Mouse (Mus musculus) embryonic facial prominence, embryonic 13.5 days (tissue): ENCODE results near the gene Grin3b. TPM values are rescaled to one million over a fixed set of nuclear protein-coding genes. Genes with fewer than 3 reads are reported as not detected.

Experiments used
- ATAC-seq: fragments of 200-750 bp; cut with Nextera tagmentation; 2 replicates; pipeline ENCODE4 v1.8.0; 2017; ENCODE audit warnings: low read depth; ENCODE audit not compliant: insufficient number of reproducible peaks, insufficient read depth, low FRiP score, low TSS enrichment
- H3K27ac ChIP-seq: fragments of 300-500 bp; sonication (generic); 2 replicates; pipeline ENCODE4 v1.5.1; 2015; ENCODE audit warnings: moderate library complexity, mild to moderate bottlenecking, inconsistent platforms
- H3K27me3 ChIP-seq: fragments of 300-500 bp; sonication (generic); 2 replicates; pipeline ENCODE4 v1.6.1; 2015; ENCODE audit warnings: mild to moderate bottlenecking, inconsistent platforms
- H3K36me3 ChIP-seq: fragments of 300-500 bp; sonication (generic); 2 replicates; pipeline ENCODE4 v1.6.1; 2015; ENCODE audit warnings: mild to moderate bottlenecking, inconsistent platforms
- H3K4me1 ChIP-seq: fragments of 300-500 bp; sonication (generic); 2 replicates; pipeline ENCODE4 v1.6.1; 2015; ENCODE audit warnings: inconsistent platforms
- H3K4me2 ChIP-seq: fragments of 300-500 bp; sonication (generic); 2 replicates; pipeline ENCODE4 v1.6.1; 2015; ENCODE audit warnings: moderate library complexity, mild to moderate bottlenecking, inconsistent platforms
- H3K4me3 ChIP-seq: fragments of 300-500 bp; sonication (generic); 2 replicates; pipeline ENCODE4 v1.5.1; 2015; ENCODE audit warnings: mild to moderate bottlenecking, inconsistent platforms
- H3K9ac ChIP-seq: fragments of 300-500 bp; sonication (generic); 2 replicates; pipeline ENCODE4 v1.6.1; 2015; ENCODE audit warnings: mild to moderate bottlenecking, inconsistent platforms
- H3K9me3 ChIP-seq: fragments of 300-500 bp; sonication (generic); 2 replicates; pipeline ENCODE4 v1.6.1; 2016; ENCODE audit warnings: inconsistent platforms
- WGBS: fragments of 180-500 bp; shearing (Covaris S2); methylation state at CpG from one replicate; pipeline ENCODE4 v1.1.7; 2015; ENCODE audit warnings: mixed read lengths; 5-methylcytosine and 5-hydroxymethylcytosine counted together
- polyA plus RNA-seq: library from polyadenylated mRNA; unstranded; fragments of >200 nt; fragmentation: Nextera tagmentation; extraction: Ambion mirVana; gene quantifications from 2 replicates; pipeline ENCODE4 v1.2.1, GENCODE M21; 2015

Gene Grin3b
- polyA plus RNA-seq, 1 experiment from 2014 or later: 0.83 TPM

DNA sequence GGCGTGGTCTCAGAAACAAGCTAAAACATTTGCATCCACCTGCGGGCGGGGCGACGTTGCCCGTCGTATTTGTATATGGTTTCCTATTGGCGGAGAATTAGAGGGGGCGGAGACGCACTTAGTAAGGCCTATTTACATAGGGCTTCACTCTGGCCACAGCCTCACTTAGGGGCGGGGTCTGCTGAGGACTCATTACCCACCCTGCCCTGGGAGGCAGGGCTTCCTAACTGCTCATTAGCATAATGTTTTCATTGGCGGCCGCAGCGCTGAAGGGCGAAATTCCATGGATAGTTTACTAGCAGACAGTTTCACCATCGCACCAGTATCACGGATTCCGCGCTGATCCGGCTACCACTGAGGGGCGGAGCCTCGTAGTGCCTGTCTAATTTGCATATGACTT, 14.4 kb downstream of the Grin3b start:
- Histone ChIP-seq H3K9ac (peak overlapping the region; percentile 84), H3K27me3 (no peaks in the 10 kb centered on the region), H3K4me2 (peak overlapping the region; percentile 93), H3K36me3 (0 out of 2 replicates have a peak, but pooled peaks cover 8% of the 10 kb centered on the region), H3K4me3 (peak overlapping the region; percentile 66), H3K27ac (peak overlapping the region; percentile 98), H3K4me1 (peaks cover 54% of the 10 kb centered on the region), H3K9me3 (no peaks in the 10 kb centered on the region)
- WGBS: 0% methylated on average over 22 of the region's 22 CpGs
- ATAC-seq: peak; percentile 89

DNA sequence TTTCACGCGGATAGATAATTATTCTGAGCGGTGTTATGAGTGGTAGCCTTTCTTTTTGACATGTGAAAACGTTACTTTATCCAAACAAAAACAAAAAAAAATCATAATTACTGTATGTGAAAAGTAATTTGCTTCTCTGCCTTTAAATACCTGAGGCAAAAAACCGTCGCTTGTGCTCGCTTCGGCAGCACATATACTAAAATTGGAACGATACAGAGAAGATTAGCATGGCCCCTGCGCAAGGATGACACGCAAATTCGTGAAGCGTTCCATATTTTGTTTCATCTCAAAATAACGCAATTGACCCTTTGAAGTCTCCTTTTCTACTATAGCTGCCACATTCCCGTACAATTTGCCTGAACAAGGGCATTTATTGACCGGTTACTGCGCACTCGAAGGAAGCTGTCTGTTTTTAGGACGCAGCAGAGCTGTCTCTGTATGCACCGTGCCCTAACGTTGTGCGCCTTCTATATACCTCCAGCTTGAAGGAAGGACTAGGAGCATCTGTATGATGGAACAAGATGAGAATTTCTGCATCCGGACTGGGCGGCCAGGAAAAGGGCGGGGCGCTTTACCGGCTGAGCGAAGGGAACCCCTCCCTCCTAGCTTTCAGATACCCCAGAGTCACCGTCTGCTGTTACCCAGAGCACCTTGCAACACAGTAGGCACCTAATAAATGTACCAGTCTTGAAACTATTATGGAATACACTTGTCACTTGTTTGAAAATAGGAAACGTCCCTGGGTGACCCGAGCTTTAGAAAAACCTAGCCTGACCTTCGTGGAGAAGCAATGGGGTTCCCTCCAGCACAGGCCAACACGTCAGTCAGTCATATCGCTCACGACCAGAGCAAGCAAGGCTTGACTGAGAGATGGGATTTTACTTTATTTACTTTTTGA, 15.1 kb downstream of the Grin3b start:
- H3K36me3 ChIP-seq: 0 out of 2 replicates have a peak, but pooled peaks cover 8% of the 10 kb centered on the region
- no peaks in the 10 kb centered on the region for H3K27me3 ChIP-seq
- H3K27ac ChIP-seq: peak overlapping the region; percentile 98
- peaks cover 58% of the 10 kb centered on the region for H3K4me1 ChIP-seq
- peak overlapping the region; percentile 66 for H3K4me3 ChIP-seq
- 3% methylated on average over 35 of the region's 35 CpGs for WGBS
- H3K9me3 ChIP-seq: no peaks in the 10 kb centered on the region
- H3K9ac ChIP-seq: peak overlapping the region; percentile 84
- ATAC-seq: no peak
- H3K4me2 ChIP-seq: peak overlapping the region; percentile 93

DNA sequence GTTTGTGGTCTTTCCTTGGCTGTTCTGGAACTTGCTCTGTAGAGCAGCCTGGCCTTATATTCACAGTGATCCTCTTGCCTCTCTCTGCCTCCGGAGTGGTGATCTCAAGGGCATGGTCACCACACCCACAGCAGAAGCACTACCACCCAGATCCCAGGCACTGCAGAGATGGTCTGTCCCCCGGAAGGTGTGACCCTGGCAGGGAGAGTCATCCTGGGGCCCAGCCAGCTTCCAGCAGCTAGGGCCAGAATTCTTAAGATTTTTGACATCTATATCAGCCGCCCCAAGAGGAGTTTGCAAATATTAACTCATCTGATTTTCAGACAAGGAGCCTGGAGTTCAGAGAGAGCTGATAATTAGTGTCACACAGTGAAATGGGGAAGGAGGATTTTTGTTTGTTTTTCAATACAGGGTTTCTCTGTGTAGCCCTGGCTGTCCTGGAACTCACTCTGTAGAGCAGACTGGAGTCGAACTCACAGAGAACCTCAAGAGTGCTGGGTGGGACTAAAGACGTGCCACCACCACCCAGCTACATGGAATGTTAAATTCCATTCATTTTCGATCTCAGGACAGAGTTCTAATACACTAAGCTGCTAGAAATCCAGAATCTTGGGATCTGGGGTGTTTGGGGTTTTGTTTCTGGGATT, 15.8 kb downstream of the Grin3b start:
- peak overlapping the region; percentile 78 for H3K4me3 ChIP-seq
- H3K36me3 ChIP-seq: peaks cover 11% of the 10 kb centered on the region
- peaks cover 63% of the 10 kb centered on the region for H3K4me1 ChIP-seq
- H3K27ac ChIP-seq: peak overlapping the region; percentile 98
- no peaks in the 10 kb centered on the region for H3K27me3 ChIP-seq
- H3K9me3 ChIP-seq: peaks cover 3% of the 10 kb centered on the region; the same call in 1 of the 2 replicates
- no peak for ATAC-seq
- 28% methylated on average over 6 of the region's 6 CpGs for WGBS
- H3K4me2 ChIP-seq: peak overlapping the region; percentile 93
- peak overlapping the region; percentile 84 for H3K9ac ChIP-seq

DNA sequence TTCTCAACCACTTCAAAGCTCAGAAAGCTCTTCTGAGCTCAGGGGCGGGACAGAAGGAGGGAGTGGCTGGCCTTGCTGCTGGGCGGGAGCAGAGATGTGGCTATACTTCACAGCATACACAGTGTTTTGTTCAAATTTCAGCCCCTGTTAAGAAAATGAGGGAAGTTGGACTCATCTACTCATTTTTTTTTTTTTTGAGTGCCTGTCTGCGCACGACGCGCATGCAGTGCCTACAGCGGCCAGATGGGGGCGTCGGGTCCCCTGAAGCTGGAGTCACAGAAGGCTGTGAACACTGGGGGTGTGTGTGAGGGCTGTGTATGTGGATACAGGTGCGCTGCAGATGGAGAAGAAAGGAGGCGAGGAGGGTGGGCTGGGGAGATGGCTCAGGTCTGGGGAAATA, 16.4 kb downstream of the Grin3b start:
- Histone ChIP-seq H3K27me3 (no peaks in the 10 kb centered on the region), H3K9ac (peak overlapping the region; percentile 92), H3K27ac (peak overlapping the region; percentile 98), H3K4me3 (peak overlapping the region; percentile 78), H3K4me2 (peak overlapping the region; percentile 93), H3K4me1 (peaks cover 58% of the 10 kb centered on the region), H3K9me3 (peaks cover 7% of the 10 kb centered on the region; the same call in 1 of the 2 replicates), H3K36me3 (peaks cover 13% of the 10 kb centered on the region)
- ATAC-seq: no peak
- 2% methylated on average over 11 of the region's 11 CpGs for WGBS

DNA sequence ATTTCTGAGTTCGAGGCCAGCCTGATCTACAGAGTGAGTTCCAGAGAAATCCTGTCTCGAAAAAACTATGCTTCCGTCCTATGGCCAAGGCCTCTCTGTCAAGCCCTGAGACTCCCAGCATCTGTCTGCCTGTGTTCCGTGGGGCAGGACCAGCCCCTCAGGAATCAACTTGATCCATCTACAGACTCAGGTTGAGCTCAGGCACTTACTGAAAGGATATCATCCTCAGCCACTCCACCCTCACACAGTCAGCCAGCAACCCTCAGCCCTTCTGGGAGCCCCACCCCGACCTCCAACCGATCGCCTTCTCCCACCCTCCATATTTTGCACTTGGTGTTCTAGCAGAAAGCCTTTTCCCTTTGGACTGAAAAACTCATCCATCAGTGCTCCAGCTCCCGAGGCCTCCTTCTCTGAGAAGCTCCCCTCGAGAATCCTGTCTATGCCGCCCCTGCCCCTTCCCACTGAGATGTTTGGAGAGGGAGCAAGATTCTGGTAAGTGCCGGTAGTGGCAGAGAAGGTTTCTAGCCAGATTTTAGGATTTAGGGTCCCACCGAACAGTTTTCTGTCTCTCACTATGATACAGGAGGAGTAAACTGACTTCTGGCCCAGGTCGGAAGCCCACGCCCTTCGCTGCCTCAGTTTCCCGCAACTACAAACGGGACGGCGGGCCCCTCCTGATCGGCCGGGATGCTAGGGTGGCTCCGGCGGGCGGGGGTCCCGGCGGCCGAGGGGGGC, 17.4 kb downstream of the Grin3b start:
- Histone ChIP-seq H3K36me3 (peaks cover 23% of the 10 kb centered on the region), H3K9me3 (peaks cover 7% of the 10 kb centered on the region; the same call in 1 of the 2 replicates), H3K9ac (peak overlapping the region; percentile 92), H3K27ac (peak overlapping the region; percentile 98), H3K4me1 (peaks cover 50% of the 10 kb centered on the region), H3K4me2 (peak overlapping the region; percentile 93), H3K4me3 (peak overlapping the region; percentile 78), H3K27me3 (no peaks in the 10 kb centered on the region)
- no peak for ATAC-seq
- 6% methylated on average over 27 of the region's 27 CpGs for WGBS

DNA sequence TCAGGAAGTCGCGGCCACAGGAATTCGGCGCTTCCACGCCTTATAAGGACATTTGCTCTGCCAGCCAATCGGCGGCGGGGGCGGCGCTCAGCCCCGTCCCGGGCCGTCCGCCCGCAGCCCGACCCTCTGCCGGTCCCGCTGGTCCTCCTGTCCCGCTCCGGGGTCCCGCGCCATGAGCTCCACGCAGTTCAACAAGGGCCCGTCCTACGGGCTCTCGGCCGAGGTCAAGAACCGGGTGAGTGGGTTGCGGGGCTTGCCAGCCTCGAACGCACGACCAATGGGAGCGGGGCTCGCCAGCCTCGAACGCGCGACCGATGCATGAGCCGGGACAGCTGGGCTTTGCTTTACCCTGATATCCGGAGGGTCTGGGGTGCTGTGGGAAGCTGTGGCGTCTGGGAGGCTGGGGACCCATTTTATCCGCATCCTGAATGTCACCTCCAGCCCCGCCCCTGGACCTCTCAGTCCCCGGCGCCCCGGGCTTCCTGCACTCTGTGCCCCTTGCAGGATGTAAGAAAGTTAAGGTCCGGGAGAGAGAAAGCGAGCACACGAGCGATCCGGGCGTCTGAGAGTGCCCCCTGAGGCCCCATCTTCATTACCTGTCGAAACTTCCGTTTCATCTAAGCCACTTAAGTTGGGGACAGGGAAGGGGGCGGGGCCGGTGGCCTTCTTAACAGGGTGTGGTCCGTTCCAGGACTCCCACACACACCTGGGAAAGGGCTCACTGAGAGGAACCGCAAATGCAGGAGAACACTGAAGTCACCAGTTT, 18.2 kb downstream of the Grin3b start, which contains the start of gene Cnn2:
TSS of gene Cnn2 (plus strand) at position 79 of the 766 bp plus-strand sequence.
- peak within 1 kb of the TSS; percentile 92 for H3K9ac ChIP-seq
- peak within 1 kb of the TSS; percentile 93 for H3K4me2 ChIP-seq
- H3K36me3 ChIP-seq: peaks cover 31% of the 10 kb centered on the region
- peak within 1 kb of the TSS; percentile 78 for H3K4me3 ChIP-seq
- peaks cover 7% of the 10 kb centered on the region; the same call in 1 of the 2 replicates for H3K9me3 ChIP-seq
- WGBS: under 1% methylated on average over 57 of the region's 59 CpGs
- no peaks in the 10 kb centered on the region for H3K27me3 ChIP-seq
- peak; percentile 16; the same call in 1 of the 2 replicates for ATAC-seq
- peak within 1 kb of the TSS; percentile 98 for H3K27ac ChIP-seq
- peaks cover 43% of the 10 kb centered on the region for H3K4me1 ChIP-seq

DNA sequence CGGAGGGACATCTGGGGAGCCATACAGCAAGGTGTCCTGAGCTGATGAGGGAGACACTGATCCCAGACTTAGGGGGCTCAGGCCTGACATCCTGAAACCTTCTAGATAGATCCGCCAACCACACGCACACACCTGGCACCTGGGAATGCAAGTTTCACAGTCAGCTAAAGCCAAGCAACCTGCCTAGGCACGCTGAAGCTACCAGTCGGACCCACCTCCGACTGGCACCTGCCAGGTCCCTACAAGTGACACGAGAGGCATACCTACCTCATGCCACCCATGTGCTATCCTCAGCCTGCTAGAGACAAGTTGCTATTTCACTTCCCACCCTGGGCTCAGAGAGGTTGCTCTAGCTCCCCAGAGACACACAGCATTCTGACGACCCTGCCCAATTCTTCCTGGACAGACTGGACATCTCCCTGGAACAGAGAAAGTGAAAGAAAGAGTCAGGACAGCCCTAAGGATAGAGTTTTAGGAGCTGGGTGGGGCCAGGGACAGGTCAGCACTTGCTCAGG, 18.8 kb downstream of the Grin3b start:
- Histone ChIP-seq H3K9me3 (peaks cover 7% of the 10 kb centered on the region; the same call in 1 of the 2 replicates), H3K9ac (peak overlapping the region; percentile 92), H3K36me3 (peaks cover 37% of the 10 kb centered on the region), H3K4me1 (peaks cover 43% of the 10 kb centered on the region), H3K4me2 (peak overlapping the region; percentile 93), H3K27ac (peak overlapping the region; percentile 98), H3K4me3 (peak overlapping the region; percentile 78), H3K27me3 (no peaks in the 10 kb centered on the region)
- 22% methylated on average over 8 of the region's 8 CpGs for WGBS
- ATAC-seq: no peak

DNA sequence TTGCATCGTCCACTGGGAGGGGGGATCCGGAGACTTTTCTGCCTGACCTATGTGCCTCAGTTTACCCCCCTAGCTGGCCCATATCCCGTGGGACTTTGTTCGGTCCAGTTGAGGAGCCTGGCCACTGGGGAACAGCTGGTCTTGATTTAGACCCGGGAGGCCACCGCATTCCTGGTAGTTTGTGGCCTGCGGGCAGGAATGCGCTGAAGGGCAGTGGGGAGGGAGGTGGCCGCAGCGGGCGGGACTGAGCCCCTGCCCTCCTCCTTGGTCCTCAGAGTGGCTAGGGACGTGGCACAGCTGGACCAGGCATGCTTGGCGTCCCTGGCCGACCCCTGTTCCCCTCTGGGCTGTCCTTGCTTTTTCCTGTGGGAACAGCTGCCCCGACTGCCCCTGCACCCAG, 19.4 kb downstream of the Grin3b start:
- WGBS: 3% methylated on average over 15 of the region's 15 CpGs
- Histone ChIP-seq H3K4me2 (peak overlapping the region; percentile 93), H3K4me3 (peak overlapping the region; percentile 78), H3K4me1 (peaks cover 43% of the 10 kb centered on the region), H3K36me3 (peaks cover 42% of the 10 kb centered on the region), H3K9me3 (peaks cover 7% of the 10 kb centered on the region; the same call in 1 of the 2 replicates), H3K27ac (peak overlapping the region; percentile 98), H3K9ac (peak overlapping the region; percentile 92), H3K27me3 (no peaks in the 10 kb centered on the region)
- no peak for ATAC-seq

DNA sequence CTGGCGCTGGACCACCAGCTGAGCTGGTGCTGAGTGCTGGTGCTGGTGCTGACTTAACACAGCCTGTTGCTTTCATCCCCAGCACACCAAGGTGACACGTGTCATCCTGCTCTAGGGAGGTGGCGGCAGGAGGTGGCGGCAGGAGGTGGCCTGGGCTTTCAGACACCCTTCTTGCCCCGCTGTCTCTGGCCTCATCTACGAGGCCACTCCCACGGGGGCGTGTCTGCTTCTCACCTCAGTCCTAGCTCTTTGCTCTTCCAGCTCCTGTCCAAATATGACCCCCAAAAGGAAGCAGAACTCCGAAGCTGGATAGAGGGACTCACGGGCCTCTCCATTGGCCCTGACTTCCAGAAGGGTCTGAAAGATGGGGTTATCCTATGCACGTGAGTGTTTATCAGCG, 20.6 kb downstream of the Grin3b start:
- H3K9me3 ChIP-seq: peaks cover 7% of the 10 kb centered on the region; the same call in 1 of the 2 replicates
- no peak overlapping the region for H3K9ac ChIP-seq
- H3K4me3 ChIP-seq: peak overlapping the region; percentile 9
- H3K36me3 ChIP-seq: peaks cover 47% of the 10 kb centered on the region
- peaks cover 38% of the 10 kb centered on the region for H3K4me1 ChIP-seq
- WGBS: 67% methylated on average over 12 of the region's 12 CpGs
- H3K27ac ChIP-seq: no peak overlapping the region
- H3K27me3 ChIP-seq: no peaks in the 10 kb centered on the region
- no peak for ATAC-seq
- H3K4me2 ChIP-seq: peak overlapping the region; percentile 93

DNA sequence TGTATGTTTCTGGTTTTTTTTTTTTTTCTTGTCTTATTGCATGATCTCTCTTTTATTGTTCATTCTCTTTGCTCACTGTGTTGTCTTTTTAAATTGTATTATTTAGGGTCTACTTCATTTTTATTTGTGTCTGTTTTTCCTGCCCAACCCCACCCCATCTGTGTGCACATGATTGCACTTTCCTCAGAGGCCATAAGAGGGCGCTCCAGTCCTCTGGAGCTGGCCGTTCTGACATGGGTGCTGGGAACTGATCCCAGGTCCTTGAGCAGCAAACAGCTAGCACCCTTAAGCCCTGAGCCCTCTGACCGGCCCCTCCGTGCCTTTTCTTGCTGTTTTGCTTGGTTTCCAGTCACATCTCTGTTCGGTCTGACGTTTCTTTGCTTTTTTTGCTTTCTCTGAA, 21.0 kb downstream of the Grin3b start:
- H3K4me1 ChIP-seq: peaks cover 33% of the 10 kb centered on the region
- WGBS: 89% methylated on average over 6 of the region's 6 CpGs
- H3K4me2 ChIP-seq: no peak overlapping the region
- H3K27ac ChIP-seq: no peak overlapping the region
- no peak for ATAC-seq
- peaks cover 7% of the 10 kb centered on the region; the same call in 1 of the 2 replicates for H3K9me3 ChIP-seq
- H3K36me3 ChIP-seq: peaks cover 47% of the 10 kb centered on the region
- no peak overlapping the region for H3K9ac ChIP-seq
- no peak overlapping the region for H3K4me3 ChIP-seq
- no peaks in the 10 kb centered on the region for H3K27me3 ChIP-seq
